Mouse (Mus musculus) ES-Bruce4 (cell line): ENCODE results near the gene Samd4b. TPM values are rescaled to one million over a fixed set of nuclear protein-coding genes. Genes with fewer than 3 reads are reported as not detected.

ENCODE experiments used
- H3K27ac ChIP-seq: 2 replicates; pipeline ENCODE4 v1.5.1; 2012; ENCODE audit warnings: low read length, inconsistent platforms; ENCODE audit not compliant: insufficient read depth
- H3K27me3 ChIP-seq: 2 replicates; pipeline ENCODE4 v1.6.1; 2012; ENCODE audit warnings: mild to moderate bottlenecking, low read length, inconsistent platforms; ENCODE audit not compliant: control insufficient read depth, poor library complexity, insufficient read depth, severe bottlenecking
- H3K36me3 ChIP-seq: 2 replicates; pipeline ENCODE4 v1.6.1; 2012; ENCODE audit warnings: inconsistent platforms, mild to moderate bottlenecking, low read length, moderate library complexity; ENCODE audit not compliant: control insufficient read depth, poor library complexity, insufficient read depth, severe bottlenecking
- H3K4me1 ChIP-seq: one replicate; pipeline ENCODE4 v1.8.1; 2011; ENCODE audit warnings: low read length; ENCODE audit not compliant: control insufficient read depth, insufficient read depth
- H3K4me3 ChIP-seq: 2 replicates; pipeline ENCODE4 v1.5.1; 2011; ENCODE audit warnings: low read depth, mild to moderate bottlenecking, low read length
- H3K9ac ChIP-seq: 2 replicates; pipeline ENCODE4 v1.6.1; 2012; ENCODE audit warnings: low read depth, mild to moderate bottlenecking, inconsistent platforms; ENCODE audit not compliant: poor library complexity, severe bottlenecking
- H3K9me3 ChIP-seq: replicated peaks from 2 replicates; pipeline ENCODE4 v1.6.1; 2012; ENCODE audit warnings: mild to moderate bottlenecking, low read length, inconsistent platforms; ENCODE audit not compliant: control insufficient read depth, poor library complexity, insufficient read depth, severe bottlenecking
- CTCF ChIP-seq: IDR thresholded peaks from one replicate; pipeline ENCODE4 v1.8.1; 2011; ENCODE audit warnings: low read depth, low read length
- EP300 ChIP-seq: IDR thresholded peaks from 2 replicates; pipeline ENCODE4 v1.6.1; 2011; ENCODE audit warnings: low read depth, low read length; ENCODE audit not compliant: insufficient read depth
- POLR2A ChIP-seq: IDR thresholded peaks from one replicate; pipeline ENCODE4 v1.8.1; 2011; ENCODE audit warnings: low read length; ENCODE audit not compliant: insufficient read depth
- polyA plus RNA-seq: library from polyadenylated mRNA; stranded (reverse); fragments of >200 nt; gene quantifications from 2 replicates; pipeline ENCODE4 v1.2.4, GENCODE M21; 2011; ENCODE audit warnings: low read depth; ENCODE audit not compliant: missing spikeins, insufficient read depth, insufficient read length

Gene Samd4b
- polyA plus RNA-seq, 1 experiment, result 86.0 TPM

DNA sequence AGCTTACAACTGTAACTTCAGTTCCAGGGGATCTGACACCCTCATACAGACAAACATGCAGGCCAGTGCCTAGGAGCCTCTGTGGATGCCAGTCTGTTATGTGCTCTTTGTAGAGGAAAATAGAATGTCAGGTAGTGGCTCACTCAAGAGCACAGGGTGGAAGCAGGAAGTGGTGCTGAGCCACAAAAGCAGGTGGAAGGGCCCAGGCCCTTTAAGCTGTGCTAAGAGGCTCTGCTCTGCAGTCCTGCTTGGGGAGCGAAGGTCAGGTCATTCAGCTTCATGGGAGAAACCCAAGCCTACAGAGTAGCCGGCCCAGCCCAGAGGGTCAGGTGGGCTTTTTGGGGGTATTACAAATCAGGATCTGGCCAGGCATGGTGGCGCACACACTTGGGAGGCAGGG is 242.7 kb downstream of the Samd4b start:
- H3K27ac ChIP-seq, result no peak overlapping the region

DNA sequence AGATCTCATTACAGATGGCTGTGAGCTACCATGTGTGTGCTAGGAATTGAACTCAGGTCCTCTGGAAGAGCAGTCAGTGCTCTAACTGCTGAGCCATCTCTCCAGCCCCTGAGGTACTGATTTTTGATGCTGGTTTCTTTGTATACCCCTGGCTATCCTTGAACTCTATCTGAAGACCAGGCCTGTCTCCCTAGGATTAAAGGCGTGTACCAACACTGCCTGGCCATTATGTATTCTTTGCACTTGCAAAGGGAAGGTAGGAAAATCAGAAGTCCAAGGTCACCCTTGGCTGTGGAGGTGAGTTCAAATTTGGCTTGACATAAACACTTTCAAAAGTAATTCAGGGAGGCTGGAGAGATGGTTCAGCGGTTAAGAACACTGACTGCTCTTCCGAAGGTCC is 243.3 kb downstream of the Samd4b start:
- Histone ChIP-seq H3K27me3 (no peaks in the 10 kb centered on the region), H3K36me3 (peaks cover 32% of the 10 kb centered on the region), H3K4me3 (no peak overlapping the region), H3K4me1 (peaks cover 3% of the 10 kb centered on the region), H3K9me3 (no peaks in the 10 kb centered on the region), H3K27ac (no peak overlapping the region), H3K9ac (no peak overlapping the region)
- TF ChIP-seq CTCF (no peak), POLR2A (no peak), EP300 (no peak)

More for the DNA sequence above, 242.7 kb downstream of the Samd4b start:
- Histone ChIP-seq H3K36me3 (peaks cover 32% of the 10 kb centered on the region), H3K4me3 (no peak overlapping the region), H3K9ac (no peak overlapping the region), H3K27me3 (no peaks in the 10 kb centered on the region), H3K9me3 (no peaks in the 10 kb centered on the region), H3K4me1 (peaks cover 3% of the 10 kb centered on the region)
- TF ChIP-seq POLR2A (no peak), EP300 (no peak), CTCF (no peak)

DNA sequence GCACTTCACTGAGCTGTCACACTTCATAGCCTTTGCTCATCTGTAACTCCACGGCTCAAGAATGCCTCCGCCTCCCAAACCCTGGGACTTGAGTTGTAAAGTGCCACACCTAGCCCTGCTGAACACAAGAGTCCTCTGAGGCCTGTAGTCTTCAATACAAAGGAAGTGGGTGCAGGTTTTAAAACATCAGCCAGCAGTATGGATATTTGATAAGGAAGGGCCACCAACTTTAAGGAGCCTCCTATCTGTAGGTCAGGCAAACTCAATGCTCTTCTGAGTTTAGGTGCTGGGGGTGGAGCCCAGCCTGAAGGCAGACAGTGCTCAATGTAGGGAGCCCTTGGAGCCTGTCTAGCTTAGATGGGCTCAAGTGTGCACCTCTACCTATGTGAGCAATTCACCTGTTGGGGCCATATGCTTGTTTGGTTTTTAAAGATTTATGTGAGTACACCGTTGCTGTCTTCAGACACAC is 243.8 kb downstream of the Samd4b start:
- H3K4me3 ChIP-seq, result no peak overlapping the region
- peaks cover 3% of the 10 kb centered on the region for H3K4me1 ChIP-seq
- H3K36me3 ChIP-seq, result peaks cover 32% of the 10 kb centered on the region
- H3K27me3 ChIP-seq, result no peaks in the 10 kb centered on the region
- no peak overlapping the region for H3K9ac ChIP-seq
- no peak for TF ChIP-seq POLR2A
- no peak for TF ChIP-seq EP300
- TF ChIP-seq CTCF, result no peak
- no peak overlapping the region for H3K27ac ChIP-seq
- H3K9me3 ChIP-seq, result no peaks in the 10 kb centered on the region

DNA sequence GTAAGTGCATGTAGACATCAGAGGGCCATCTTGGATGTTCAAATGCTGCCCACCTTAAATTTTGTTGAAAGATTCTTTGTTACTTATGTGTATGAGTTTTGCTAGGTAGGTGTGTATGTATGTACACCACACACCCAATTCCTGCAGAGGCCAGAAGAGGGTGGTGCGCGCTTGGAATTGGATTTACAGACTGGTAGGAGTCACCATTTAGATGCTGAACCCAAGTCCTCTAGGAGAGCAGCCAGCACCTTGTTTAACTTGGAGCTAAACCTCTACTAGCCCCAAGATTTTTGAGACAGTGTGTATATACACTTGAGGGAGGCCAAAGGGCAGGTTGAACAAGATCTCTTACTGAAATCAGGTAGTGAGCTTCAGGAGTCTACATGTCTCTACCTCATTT is 244.7 kb downstream of the Samd4b start:
- TF ChIP-seq POLR2A (no peak), CTCF (no peak), EP300 (no peak)
- peak overlapping the region; percentile 28; the same call in 1 of the 2 replicates for H3K27ac ChIP-seq
- no peaks in the 10 kb centered on the region for H3K27me3 ChIP-seq
- H3K9me3 ChIP-seq, result no peaks in the 10 kb centered on the region
- H3K36me3 ChIP-seq, result peaks cover 32% of the 10 kb centered on the region
- H3K4me3 ChIP-seq, result no peak overlapping the region
- H3K4me1 ChIP-seq, result peaks cover 3% of the 10 kb centered on the region
- H3K9ac ChIP-seq, result peak overlapping the region; percentile 22; the same call in 1 of the 2 replicates

DNA sequence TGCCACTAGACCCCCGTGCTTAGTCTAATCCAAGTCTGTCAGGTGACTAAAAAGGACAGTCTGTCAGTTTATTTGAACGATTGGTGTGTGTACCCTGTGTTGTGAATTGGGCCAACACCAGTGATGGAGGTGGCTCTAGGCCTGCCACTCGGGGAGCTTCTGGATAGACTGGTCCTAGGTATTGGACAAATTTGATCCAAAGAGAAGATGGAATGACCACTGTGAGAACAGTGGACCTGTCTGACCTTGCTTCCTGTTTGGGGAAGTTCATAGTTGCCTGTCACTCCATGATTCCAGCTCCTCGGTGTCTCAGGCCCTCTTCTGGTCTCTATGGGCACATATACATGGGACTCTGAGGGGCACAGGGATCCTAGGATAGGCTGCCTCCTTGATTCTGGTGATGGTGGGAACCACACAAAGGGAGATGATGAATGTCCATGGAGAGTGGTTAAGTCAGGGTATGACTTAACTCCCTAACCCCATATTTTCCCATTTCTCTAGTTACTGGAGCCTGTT is 246.2 kb downstream of the Samd4b start:
- Histone ChIP-seq H3K27ac (peak overlapping the region; percentile 16), H3K4me1 (peaks cover 2% of the 10 kb centered on the region), H3K27me3 (no peaks in the 10 kb centered on the region), H3K9ac (peak overlapping the region; percentile 94), H3K9me3 (no peaks in the 10 kb centered on the region), H3K4me3 (peak overlapping the region; percentile 98), H3K36me3 (peaks cover 32% of the 10 kb centered on the region)
- TF ChIP-seq EP300 (no peak), CTCF (no peak), POLR2A (no peak)

DNA sequence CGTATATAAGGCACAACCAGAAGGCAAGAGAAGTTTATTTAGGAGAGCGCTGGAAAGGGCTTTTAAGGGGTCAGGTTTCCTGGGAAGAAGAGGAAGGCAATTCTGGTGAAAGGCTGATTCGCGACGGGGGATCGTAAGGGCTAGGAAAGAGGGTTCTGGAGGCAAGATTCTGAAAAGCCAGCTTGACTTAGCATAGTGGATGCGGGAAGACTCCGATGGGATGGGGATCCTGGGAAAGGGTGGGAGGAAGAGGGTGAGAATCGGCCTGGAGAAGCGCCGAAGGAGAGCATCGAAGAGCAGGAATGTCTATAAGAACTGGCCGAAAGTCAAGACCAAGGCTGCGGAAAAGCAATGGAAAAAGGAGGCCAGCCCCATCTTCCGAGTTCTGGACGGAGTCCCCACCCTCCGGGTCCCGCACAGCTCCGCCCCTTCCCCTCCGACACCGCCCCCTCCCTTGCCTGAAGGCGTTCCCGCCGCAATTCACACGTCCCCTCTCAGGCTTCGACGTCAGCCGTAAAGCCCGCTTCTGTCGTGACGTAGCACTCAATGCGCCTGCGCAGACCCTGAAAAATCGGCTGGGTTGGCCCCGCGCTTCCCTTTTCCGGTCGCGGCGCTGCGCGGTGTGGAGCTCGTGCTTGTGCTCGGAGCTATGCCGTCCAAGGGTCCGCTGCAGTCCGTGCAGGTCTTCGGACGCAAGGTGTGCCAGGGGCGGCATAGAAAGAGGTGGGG is 247.6 kb downstream of the Samd4b start, which contains the start of gene Rps16:
Gene Rps16 (plus strand): TSS at position 498 of the 729 bp plus-strand sequence.
- H3K36me3 ChIP-seq, result peaks cover 32% of the 10 kb centered on the region
- no peaks in the 10 kb centered on the region for H3K27me3 ChIP-seq
- H3K4me1 ChIP-seq, result no peaks in the 10 kb centered on the region
- peak within 1 kb of the TSS; percentile 86 for H3K27ac ChIP-seq
- H3K9ac ChIP-seq, result peak within 1 kb of the TSS; percentile 94
- peak within 1 kb of the TSS; percentile 98 for H3K4me3 ChIP-seq
- TF ChIP-seq CTCF (no peak), EP300 (0 out of 2 replicates have a peak, but pooled peaks have one; percentile 26), POLR2A (peak; percentile 66)
- no peaks in the 10 kb centered on the region for H3K9me3 ChIP-seq

Other genes with a start within 250 kb of the Samd4b start
- gene Rps16, start 247.5 kb downstream of the Samd4b start, polyA plus RNA-seq, result 1,972 and 2,086 TPM in 2 replicates
- 85.5 and 90.1 TPM in 2 replicates for gene Plekhg2, start 225.5 kb downstream of the Samd4b start, polyA plus RNA-seq
- gene Zfp36, start 217.9 kb downstream of the Samd4b start, polyA plus RNA-seq, result 25.7 and 26.0 TPM in 2 replicates
- gene Med29, start 205.4 kb downstream of the Samd4b start, polyA plus RNA-seq, result 16.6 and 18.1 TPM in 2 replicates
- 88.7 and 96.2 TPM in 2 replicates for gene Paf1, start 205.2 kb downstream of the Samd4b start, polyA plus RNA-seq
- gene Gmfg, start 160.7 kb downstream of the Samd4b start, polyA plus RNA-seq, result 37.6 and 45.2 TPM in 2 replicates
- gene Lrfn1, start 146.2 kb downstream of the Samd4b start, polyA plus RNA-seq, result 14.6 and 21.9 TPM in 2 replicates
- not detected in 2 replicates for gene Ifnl2, start 87.7 kb downstream of the Samd4b start, polyA plus RNA-seq
- not detected in 2 replicates for gene Ifnl3, start 75.3 kb downstream of the Samd4b start, polyA plus RNA-seq
- not detected in 2 replicates for gene Sycn, start 57.3 kb downstream of the Samd4b start, polyA plus RNA-seq
- gene Nccrp1, start 50.9 kb downstream of the Samd4b start, polyA plus RNA-seq, result 4.5 and 6.4 TPM in 2 replicates
- 64.4 and 75.1 TPM in 2 replicates for gene Pak4, start within 50 bp of the Samd4b start, polyA plus RNA-seq
- gene Acp7, start 33.2 kb upstream of the Samd4b start, polyA plus RNA-seq, result 1.4 and 1.8 TPM in 2 replicates
- 5.2 and 9.6 TPM in 2 replicates for gene Fbxo27, start 94.7 kb upstream of the Samd4b start, polyA plus RNA-seq
- 6.7 and 7.0 TPM in 2 replicates for gene Fbxo17, start 118.7 kb upstream of the Samd4b start, polyA plus RNA-seq
- gene Mrps12, start 143.7 kb upstream of the Samd4b start, polyA plus RNA-seq, result 53.5 and 60.9 TPM in 2 replicates
- 22.4 and 22.5 TPM in 2 replicates for gene Sars2, start 143.8 kb upstream of the Samd4b start, polyA plus RNA-seq
- not detected in 2 replicates for gene Ccer2, start 158.0 kb upstream of the Samd4b start, polyA plus RNA-seq
- 28.1 and 30.5 TPM in 2 replicates for gene Sirt2, start 168.6 kb upstream of the Samd4b start, polyA plus RNA-seq
- 23.8 and 27.9 TPM in 2 replicates for gene Nfkbib, start 169.4 kb upstream of the Samd4b start, polyA plus RNA-seq
- gene Rinl, start 190.8 kb upstream of the Samd4b start, polyA plus RNA-seq, result 24.6 and 28.0 TPM in 2 replicates
- 633 and 662 TPM in 2 replicates for gene Hnrnpl, start 210.4 kb upstream of the Samd4b start, polyA plus RNA-seq
- 41.3 and 53.0 TPM in 2 replicates for gene Ech1, start 227.1 kb upstream of the Samd4b start, polyA plus RNA-seq
- 1.9 and 2.4 TPM in 2 replicates for gene Lgals4, start 235.7 kb upstream of the Samd4b start, polyA plus RNA-seq